ENCODE assay signal across 18 mouse cellular contexts in the genomic region with DNA sequence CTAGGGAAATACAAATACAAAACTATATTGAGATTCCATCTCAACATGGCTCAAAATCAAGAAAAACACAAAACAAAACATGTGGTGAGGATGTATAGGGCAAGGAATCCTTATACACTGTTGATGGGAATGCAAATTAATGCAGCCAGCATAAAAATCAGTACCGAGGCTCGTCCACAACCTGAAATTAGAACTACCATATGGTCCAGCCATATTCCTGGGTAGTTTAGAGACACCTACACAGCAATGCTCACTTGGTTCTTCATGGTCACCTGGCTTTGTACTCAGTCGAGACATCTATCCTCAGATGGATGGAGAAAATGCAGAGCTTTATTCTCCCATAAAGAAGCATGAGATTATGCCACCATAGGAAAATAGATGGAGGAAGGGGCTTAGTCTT.
A peak's percentile ranks its signal among the peaks of the same experiment; 100 is the strongest.
DNase-seq lines count a peak whose midpoint lies in the region; ATAC-seq lines count a peak whose summit lies in the region.
"Had no signal": no experiment of that assay in that cellular context is flagged by ENCODE, and none has a peak within 500 bp of the region (broad histone marks: within the 10 kb centered on the region; RNA-seq: fewer than 3 reads in every experiment).

No protein-coding gene starts in this region.

- peak; percentile 52 for ATAC-seq in frontal cortex, adult (ENCODE audit: low TSS enrichment)
- no peak for ATAC-seq in granulocyte monocyte progenitor cell, adult 5-6 weeks (replicated peaks; ENCODE audit: poor library complexity, severe bottlenecking)
- ATAC-seq: activated CD4-positive, CD25-positive, alpha-beta regulatory T cell, adult 4 months; CD4-positive, CD25-positive, alpha-beta regulatory T cell, adult 4 months; Patski had no signal

- no peak for DNase-seq in frontal cortex, postnatal 25 days (ENCODE audit: low spot score in 2 of 2)
- DNase-seq in brain, adult 2 months (ENCODE audit: low read depth, low spot score), result peak; percentile 43
- DNase-seq: adrenal gland, adult 2 months; adrenal gland, adult 8-10 months; adrenal gland, postnatal 10 days; adrenal gland, postnatal 14 days; adrenal gland, postnatal 25 days; adrenal gland, postnatal 36 days; B cell, adult 2 months; cerebellum, adult 11 months; cerebellum, adult 11-12 months; cerebellum, adult 18-20 months; cerebellum, adult 2 months had no signal
